Mouse (Mus musculus): Measurements from ENCODE around the gene Pla2g1b.
A peak's percentile ranks its signal among the peaks of the same experiment; 100 is the strongest.
"Not testable (repeated sequence)": the region's sequence is repeated elsewhere in the genome, so short reads cannot be mapped to it uniquely, and the experiment has no call there.

Pla2g1b gene

GRCm38 (mm10) chr5:115483947-115484920 lies 18.2 kb downstream of the Pla2g1b start, which contains the start of gene Sirt4:
TSS of gene Sirt4 (minus strand) at chr5:115484725.
- DNase-seq (ENCODE audit: low read depth): peak; percentile 96

GRCm38 (mm10) chr5:115484996-115485395 lies 18.9 kb downstream of the Pla2g1b start:
- DNase-seq (ENCODE audit: low read depth): no peak

GRCm38 (mm10) chr5:115485489-115486205 lies 19.6 kb downstream of the Pla2g1b start:
- DNase-seq (ENCODE audit: low read depth): no peak

DNA sequence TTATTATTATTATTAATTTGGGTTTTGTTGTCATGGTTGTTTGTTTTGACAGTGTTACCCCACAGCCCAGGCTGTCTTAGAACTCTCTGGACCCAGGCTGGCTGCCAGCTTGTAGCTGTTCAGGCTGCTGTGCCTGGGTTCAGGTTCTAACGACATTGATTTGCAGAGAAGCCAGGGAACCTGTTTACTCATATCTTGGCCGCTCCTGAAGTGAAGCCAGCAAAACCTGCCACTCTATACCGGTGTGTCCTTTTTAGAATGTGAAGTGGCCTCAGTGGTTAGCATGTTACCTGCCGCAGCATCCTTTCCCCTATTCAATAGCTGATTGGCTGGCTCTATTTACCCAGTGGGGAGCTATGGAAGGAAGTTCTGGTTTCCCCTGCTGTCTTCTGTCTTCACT lies 20.7 kb downstream of the Pla2g1b start:
- no peak for DNase-seq (ENCODE audit: low read depth)

- no peak for DNase-seq (ENCODE audit: low read depth)
These were observed 21.3 kb downstream of the Pla2g1b start for GRCm38 (mm10) chr5:115487353-115487752.

- no peak for DNase-seq (ENCODE audit: low read depth)
These were observed 22.0 kb downstream of the Pla2g1b start for GRCm38 (mm10) chr5:115487942-115488580.

DNA sequence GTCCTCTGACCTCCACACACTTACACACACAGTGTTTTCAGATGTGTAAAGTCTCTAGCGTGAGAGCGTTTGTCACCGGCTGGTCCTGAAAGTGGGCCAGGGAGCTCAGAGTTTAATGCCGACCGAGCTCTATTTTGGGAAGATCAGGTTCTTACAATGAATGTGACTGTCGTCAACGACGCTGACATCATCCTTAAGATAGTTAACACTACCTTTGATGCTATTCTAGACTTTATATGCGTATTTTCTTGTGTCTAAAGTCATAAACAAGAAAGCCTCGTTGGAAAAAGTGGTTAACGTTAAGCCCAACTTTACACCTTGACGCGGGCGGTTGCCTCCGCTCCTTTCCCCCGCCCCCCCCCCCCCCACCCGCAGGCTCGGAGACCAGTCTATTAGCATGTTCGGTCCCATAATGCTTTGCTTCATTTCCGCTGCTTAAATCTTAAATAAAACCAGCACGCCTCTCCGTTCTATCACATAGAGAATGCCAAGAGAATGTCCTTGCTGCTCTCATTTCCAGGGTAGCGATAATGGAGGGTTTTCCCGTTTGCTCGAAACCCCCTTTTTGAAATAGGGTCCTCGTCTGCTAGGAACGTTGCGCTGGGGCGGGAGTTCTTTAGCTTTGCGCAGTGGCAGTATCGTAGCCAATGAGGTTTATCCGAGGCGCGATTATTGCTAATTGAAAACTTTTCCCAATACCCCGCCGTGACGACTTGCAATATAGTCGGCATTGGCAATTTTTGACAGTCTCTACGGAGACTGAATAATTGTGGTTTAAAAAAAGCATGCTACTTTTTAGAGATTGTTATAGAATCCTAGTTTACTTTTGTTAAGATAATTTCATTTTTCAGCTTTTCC lies 23.0 kb downstream of the Pla2g1b start:
- peak; percentile 95 for DNase-seq (ENCODE audit: low read depth)

- DNase-seq (ENCODE audit: low read depth): peak; percentile 97
These were observed 23.9 kb downstream of the Pla2g1b start for GRCm38 (mm10) chr5:115489699-115490637.

DNA sequence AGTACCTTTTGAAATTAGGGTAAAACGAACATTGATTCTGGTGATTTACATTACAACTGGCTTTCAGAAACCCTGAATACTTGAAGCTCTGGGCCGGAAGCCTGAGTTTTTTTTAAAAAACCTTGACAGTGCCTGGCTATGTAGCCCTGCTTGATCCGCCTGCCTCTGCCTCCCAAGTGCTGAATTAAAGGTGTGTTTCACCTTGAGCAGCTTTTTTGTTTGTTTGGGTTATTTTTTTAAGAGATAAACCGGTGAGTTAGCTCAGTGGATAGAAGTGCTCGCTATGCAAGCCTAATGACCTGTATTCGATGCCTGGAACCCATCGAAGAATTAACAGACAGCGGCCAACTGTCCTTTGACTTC lies 24.6 kb downstream of the Pla2g1b start:
- no peak for DNase-seq (ENCODE audit: low read depth)

GRCm38 (mm10) chr5:115491076-115491475 lies 25.0 kb downstream of the Pla2g1b start:
- peak; percentile 51 for DNase-seq (ENCODE audit: low read depth)

DNA sequence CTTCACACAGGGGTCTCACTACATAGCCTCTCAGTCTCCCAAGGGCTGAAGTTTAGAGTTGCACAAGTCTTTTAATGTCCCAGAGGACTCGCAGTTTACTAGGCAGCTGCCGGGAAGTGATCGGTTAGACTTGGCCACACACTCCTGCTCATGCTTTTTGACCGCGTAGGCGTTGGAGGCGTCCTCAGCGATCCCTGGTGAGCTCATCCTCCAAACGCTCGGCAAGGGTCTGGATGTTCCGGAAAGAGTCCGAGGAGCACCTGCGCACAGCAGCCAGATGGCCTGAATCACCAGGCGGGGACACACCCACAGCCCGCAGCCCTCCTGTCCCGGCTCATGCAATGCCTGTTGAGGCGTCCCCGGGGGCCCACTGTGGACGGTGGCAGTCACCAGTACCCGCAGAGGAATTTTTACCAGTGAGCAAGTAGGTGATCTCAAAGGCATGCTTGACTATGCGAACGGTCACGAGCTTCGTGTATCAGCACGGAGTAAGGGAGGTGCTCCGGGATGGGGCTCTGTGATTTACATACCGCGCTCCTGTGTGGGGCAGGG lies 25.8 kb downstream of the Pla2g1b start:
- DNase-seq (ENCODE audit: low read depth): peak; percentile 70

DNA sequence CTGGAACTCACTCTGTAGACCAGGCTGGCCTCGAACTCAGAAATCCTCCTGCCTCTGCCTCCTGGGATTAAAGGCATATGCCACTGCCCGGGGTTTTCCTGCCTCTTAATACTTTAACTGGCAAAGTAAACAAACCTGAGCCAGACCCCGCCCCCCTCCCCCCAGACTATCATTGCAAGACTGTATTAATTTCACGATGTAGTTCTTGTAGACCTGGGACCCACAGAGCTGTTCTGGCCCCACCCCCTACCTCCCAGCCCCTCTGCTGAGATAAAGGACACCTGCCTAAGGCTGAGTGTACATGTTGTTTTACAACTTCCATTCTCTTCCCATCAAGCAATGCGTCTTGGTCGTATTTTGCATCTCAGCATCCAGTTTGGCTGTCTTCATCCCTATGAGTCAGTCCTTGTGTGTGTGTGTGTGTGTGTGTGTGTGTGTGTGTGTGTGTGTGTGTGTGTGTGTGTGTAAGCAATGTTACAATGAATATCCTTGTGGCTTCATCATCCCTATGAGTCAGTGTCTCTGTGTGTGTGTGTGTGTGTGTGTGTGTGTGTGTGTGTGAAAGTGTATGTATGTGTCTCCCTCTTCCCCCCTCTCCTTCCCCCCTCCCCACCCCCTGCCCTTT lies 26.8 kb downstream of the Pla2g1b start:
- DNase-seq (ENCODE audit: low read depth): no peak

DNA sequence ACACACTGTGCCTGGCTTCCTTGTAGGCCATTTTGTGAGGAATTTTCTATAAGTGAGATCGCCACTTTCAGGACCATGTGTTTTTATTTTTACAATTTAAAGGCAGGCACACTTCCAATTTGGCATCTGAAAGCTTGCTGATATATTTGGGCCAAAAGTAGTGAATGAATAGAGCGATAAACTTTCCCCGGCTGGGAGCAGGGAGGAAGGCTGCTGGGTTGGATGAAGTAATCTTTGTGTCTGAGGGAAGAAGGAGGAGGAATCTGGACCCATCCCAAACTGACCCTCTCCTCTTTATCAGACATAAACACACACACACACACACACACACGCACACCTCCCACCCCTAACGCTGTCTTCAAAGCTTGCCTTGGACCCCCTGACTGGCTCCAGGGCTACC lies 27.4 kb downstream of the Pla2g1b start:
- no peak for DNase-seq (ENCODE audit: low read depth)

DNA sequence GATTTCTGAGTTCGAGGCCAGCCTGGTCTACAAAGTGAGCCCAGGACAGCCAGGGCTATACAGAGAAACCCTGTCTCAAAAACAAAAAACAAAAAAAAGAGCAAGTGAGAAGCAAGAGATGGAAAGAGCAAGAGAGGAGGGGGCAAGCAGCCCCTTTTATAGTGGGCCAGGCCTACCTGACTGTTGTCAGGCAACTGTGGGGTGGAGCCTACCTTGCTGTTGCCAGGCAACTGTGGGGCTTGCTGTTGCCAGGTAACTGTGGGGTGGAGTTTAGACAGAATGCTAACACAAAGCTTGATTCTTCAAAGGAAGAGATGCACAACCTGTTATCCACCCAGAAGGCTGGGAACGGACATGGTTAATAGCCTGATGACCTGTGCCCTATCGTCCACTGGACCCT lies 29.6 kb downstream of the Pla2g1b start:
- not testable (repeated sequence) for DNase-seq (ENCODE audit: low read depth)

- no peak for DNase-seq (ENCODE audit: low read depth)
These were observed 31.0 kb downstream of the Pla2g1b start for GRCm38 (mm10) chr5:115497033-115497432.

GRCm38 (mm10) chr5:115498307-115499240 lies 32.5 kb downstream of the Pla2g1b start:
- DNase-seq (ENCODE audit: low read depth): no peak

DNA sequence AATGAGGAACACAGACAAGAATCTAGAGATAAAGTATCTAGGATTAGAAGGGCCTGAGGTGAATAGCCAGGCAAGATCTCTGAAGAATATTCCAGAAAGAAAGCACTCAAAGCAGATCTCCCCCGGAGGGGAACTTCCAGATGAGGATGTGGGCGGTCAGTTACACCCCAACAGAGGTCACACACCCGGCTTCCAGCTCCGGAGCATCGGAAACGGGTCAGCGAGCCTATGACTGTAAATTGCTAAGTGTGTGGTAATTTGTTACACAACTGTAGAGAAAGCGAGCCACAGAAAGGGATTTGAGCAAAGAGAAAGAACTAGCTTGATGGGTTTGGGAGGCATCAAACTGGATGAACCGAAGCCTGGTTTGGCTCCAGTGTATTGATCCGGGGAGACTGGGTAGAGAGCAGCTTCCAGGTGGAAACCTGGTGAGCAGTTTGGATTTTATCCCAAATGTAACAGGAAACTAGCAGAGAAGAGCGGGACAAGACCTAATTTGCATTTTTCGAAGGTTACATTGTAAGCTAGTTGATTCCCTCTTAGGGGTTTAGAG lies 34.4 kb downstream of the Pla2g1b start:
- DNase-seq (ENCODE audit: low read depth): no peak

DNA sequence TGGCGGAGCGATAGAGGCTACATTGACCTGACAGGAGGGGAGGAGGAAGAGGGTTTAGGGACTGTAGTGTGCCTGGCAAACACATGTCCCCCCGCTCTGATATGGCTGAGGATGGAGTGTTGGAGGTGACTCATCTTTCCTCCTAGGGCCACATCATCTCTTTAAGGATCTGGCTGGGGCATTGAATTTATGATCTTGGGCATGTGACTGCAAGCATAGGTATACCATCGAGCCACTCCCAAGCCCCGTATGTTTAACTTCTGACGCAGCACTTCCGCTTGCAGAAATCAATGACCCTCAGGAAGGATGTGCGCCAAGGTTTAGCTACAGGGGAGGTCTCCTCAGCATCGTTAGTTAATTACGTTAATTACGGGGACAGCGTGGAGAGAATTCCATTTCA lies 37.0 kb downstream of the Pla2g1b start:
- no peak for DNase-seq (ENCODE audit: low read depth)

Measured in induced T-regulatory cell, adult 2 months (primary cell).